Mouse (Mus musculus): ENCODE measurements around the gene Pde11a. TPM values are rescaled to one million over a fixed set of nuclear protein-coding genes. Genes with fewer than 3 reads are reported as not detected.
A peak's percentile ranks its signal among the peaks of the same experiment; 100 is the strongest.

Pde11a gene
- polyA plus RNA-seq, 1 experiment from 2014 or later = 0.57 TPM

DNA sequence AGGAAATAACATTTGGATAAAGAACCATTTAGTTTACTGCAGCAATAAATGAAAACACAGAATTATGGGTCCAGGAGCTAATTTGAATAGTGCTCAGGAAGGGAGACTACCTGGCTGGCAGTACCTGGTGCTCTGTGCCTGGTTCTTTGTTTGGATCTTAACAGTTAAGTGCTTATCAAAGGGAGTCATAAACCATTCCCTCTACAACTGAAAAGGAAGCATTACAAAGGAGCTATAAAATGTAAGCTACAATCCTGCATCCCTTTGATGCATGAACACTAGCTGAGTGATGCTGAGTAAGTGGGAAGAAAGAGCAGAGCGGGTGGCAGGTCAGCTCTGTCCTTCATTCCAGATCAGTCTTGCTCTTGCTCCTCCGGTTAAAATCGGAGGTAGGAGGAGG, 258.0 kb downstream of the Pde11a start:
- H3K36me3 ChIP-seq = no peaks in the 10 kb centered on the region
- H3K4me1 ChIP-seq (replicated peaks) = 0 out of 2 replicates have a peak, but pooled peaks cover 2% of the 10 kb centered on the region
- H3K27me3 ChIP-seq (replicated peaks) = no peaks in the 10 kb centered on the region
- H3K9ac ChIP-seq = no peak overlapping the region
- ATAC-seq = 0 out of 2 replicates have a peak, but pooled peaks have one; percentile 34
- H3K4me2 ChIP-seq (replicated peaks) = no peak overlapping the region
- 30% methylated on average over 3 of the region's 3 CpGs for WGBS
- no peak overlapping the region for H3K4me3 ChIP-seq (replicated peaks)
- H3K9me3 ChIP-seq = no peaks in the 10 kb centered on the region
- no peak overlapping the region for H3K27ac ChIP-seq

DNA sequence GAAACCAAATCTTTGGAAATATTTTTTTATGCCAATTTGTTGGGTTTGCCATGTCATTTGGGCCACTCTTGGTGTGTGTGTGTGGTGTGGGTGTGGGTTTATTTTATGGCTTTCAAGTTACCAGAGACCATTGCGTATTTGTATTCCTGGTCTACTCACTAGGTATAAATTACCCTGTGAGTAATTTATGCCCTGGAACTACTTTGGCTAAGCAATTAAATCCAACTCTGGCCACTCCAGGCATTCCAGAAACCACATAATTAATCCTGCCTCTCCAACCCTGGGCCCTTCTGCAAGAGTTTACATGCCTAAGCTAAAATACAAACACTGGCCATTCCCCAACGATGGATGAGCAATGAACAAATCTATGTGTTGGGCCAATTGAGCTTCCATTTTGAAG, 261.7 kb downstream of the Pde11a start:
- no peaks in the 10 kb centered on the region for H3K4me1 ChIP-seq (replicated peaks)
- H3K27ac ChIP-seq = no peak overlapping the region
- no peaks in the 10 kb centered on the region for H3K27me3 ChIP-seq (replicated peaks)
- no peak overlapping the region for H3K4me2 ChIP-seq (replicated peaks)
- H3K9me3 ChIP-seq = no peaks in the 10 kb centered on the region
- H3K9ac ChIP-seq = no peak overlapping the region
- 41% methylated on average over 2 of the region's 2 CpGs for WGBS
- ATAC-seq = no peak
- H3K4me3 ChIP-seq (replicated peaks) = no peak overlapping the region
- H3K36me3 ChIP-seq = no peaks in the 10 kb centered on the region

- H3K9ac ChIP-seq = no peak overlapping the region
- H3K9me3 ChIP-seq = no peaks in the 10 kb centered on the region
- no peak overlapping the region for H3K27ac ChIP-seq
- H3K4me3 ChIP-seq (replicated peaks) = no peak overlapping the region
- H3K4me2 ChIP-seq (replicated peaks) = no peak overlapping the region
- no peaks in the 10 kb centered on the region for H3K4me1 ChIP-seq (replicated peaks)
- no peaks in the 10 kb centered on the region for H3K27me3 ChIP-seq (replicated peaks)
- ATAC-seq = no peak
- no peaks in the 10 kb centered on the region for H3K36me3 ChIP-seq
- 70% methylated on average over 4 of the region's 4 CpGs for WGBS
Measured at GRCm38 (mm10) chr2:76076047-76076446, 262.5 kb downstream of the Pde11a start.

GRCm38 (mm10) chr2:76073079-76073478, 265.5 kb downstream of the Pde11a start:
- H3K27ac ChIP-seq = no peak overlapping the region
- H3K4me3 ChIP-seq (replicated peaks) = no peak overlapping the region
- no peaks in the 10 kb centered on the region for H3K36me3 ChIP-seq
- H3K9me3 ChIP-seq = no peaks in the 10 kb centered on the region
- H3K27me3 ChIP-seq (replicated peaks) = no peaks in the 10 kb centered on the region
- ATAC-seq = no peak
- no peak overlapping the region for H3K4me2 ChIP-seq (replicated peaks)
- H3K9ac ChIP-seq = no peak overlapping the region
- WGBS = 52% methylated on average over 6 of the region's 6 CpGs
- H3K4me1 ChIP-seq (replicated peaks) = peaks cover 4% of the 10 kb centered on the region; the same call in 1 of the 2 replicates

- 1% methylated on average over 19 of the region's 19 CpGs for WGBS
- H3K27ac ChIP-seq = peak overlapping the region; percentile 60
- peaks cover 5% of the 10 kb centered on the region; the same call in 1 of the 2 replicates for H3K4me1 ChIP-seq (replicated peaks)
- H3K36me3 ChIP-seq = no peaks in the 10 kb centered on the region
- ATAC-seq = peak; percentile 94
- peak overlapping the region; percentile 37 for H3K4me3 ChIP-seq (replicated peaks)
- H3K4me2 ChIP-seq (replicated peaks) = peak overlapping the region; percentile 61
- H3K9ac ChIP-seq = peak overlapping the region; percentile 8; the same call in 1 of the 2 replicates
- H3K9me3 ChIP-seq = no peaks in the 10 kb centered on the region
- no peaks in the 10 kb centered on the region for H3K27me3 ChIP-seq (replicated peaks)
Measured at GRCm38 (mm10) chr2:76070432-76071306, 267.9 kb downstream of the Pde11a start.

DNA sequence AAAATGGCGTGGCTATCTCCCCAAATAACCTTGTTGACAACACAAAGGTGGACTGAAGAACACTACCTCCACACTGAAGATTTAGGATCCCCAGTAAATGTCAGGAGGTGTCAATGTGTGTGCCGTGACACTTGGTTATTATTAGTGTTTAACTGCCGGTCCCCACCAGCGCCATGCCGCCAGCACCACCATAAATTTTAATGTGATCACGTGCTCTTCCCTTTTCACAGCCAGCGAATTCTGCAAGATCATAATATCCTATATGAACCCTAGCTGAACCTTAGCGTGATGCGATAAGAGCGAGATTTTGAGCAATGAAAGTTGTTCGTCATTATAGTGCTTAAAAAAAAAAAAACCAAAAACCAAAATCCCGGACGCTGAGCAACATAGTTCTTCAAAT, 269.3 kb downstream of the Pde11a start:
- Histone ChIP-seq H3K27me3 (replicated peaks) (no peaks in the 10 kb centered on the region), H3K4me1 (replicated peaks) (peaks cover 8% of the 10 kb centered on the region; the same call in 1 of the 2 replicates), H3K27ac (no peak overlapping the region), H3K9ac (no peak overlapping the region), H3K4me2 (replicated peaks) (peak overlapping the region; percentile 61), H3K4me3 (replicated peaks) (no peak overlapping the region), H3K36me3 (no peaks in the 10 kb centered on the region), H3K9me3 (no peaks in the 10 kb centered on the region)
- ATAC-seq = no peak
- WGBS = 22% methylated on average over 13 of the region's 13 CpGs

GRCm38 (mm10) chr2:76068155-76068554, 270.4 kb downstream of the Pde11a start:
- no peak overlapping the region for H3K4me3 ChIP-seq (replicated peaks)
- no peak overlapping the region for H3K9ac ChIP-seq
- H3K9me3 ChIP-seq = no peaks in the 10 kb centered on the region
- ATAC-seq = no peak
- no peak overlapping the region for H3K27ac ChIP-seq
- no peaks in the 10 kb centered on the region for H3K27me3 ChIP-seq (replicated peaks)
- H3K4me2 ChIP-seq (replicated peaks) = no peak overlapping the region
- peaks cover 8% of the 10 kb centered on the region; the same call in 1 of the 2 replicates for H3K4me1 ChIP-seq (replicated peaks)
- WGBS = 49% methylated on average over 10 of the region's 10 CpGs
- H3K36me3 ChIP-seq = no peaks in the 10 kb centered on the region

GRCm38 (mm10) chr2:76067144-76067543, 271.4 kb downstream of the Pde11a start:
- Histone ChIP-seq H3K9ac (no peak overlapping the region), H3K27ac (no peak overlapping the region)
- no peak for ATAC-seq

GRCm38 (mm10) chr2:76065292-76065691, 273.3 kb downstream of the Pde11a start:
- no peaks in the 10 kb centered on the region for H3K36me3 ChIP-seq
- WGBS = 31% methylated on average over 7 of the region's 7 CpGs

More at GRCm38 (mm10) chr2:76067144-76067543, 271.4 kb downstream of the Pde11a start:
- 70% methylated on average over 4 of the region's 4 CpGs for WGBS
- Histone ChIP-seq H3K36me3 (no peaks in the 10 kb centered on the region), H3K27me3 (replicated peaks) (0 out of 2 replicates have a peak, but pooled peaks cover 2% of the 10 kb centered on the region), H3K4me1 (replicated peaks) (peaks cover 8% of the 10 kb centered on the region; the same call in 1 of the 2 replicates), H3K4me2 (replicated peaks) (no peak overlapping the region), H3K4me3 (replicated peaks) (no peak overlapping the region), H3K9me3 (no peaks in the 10 kb centered on the region)

DNA sequence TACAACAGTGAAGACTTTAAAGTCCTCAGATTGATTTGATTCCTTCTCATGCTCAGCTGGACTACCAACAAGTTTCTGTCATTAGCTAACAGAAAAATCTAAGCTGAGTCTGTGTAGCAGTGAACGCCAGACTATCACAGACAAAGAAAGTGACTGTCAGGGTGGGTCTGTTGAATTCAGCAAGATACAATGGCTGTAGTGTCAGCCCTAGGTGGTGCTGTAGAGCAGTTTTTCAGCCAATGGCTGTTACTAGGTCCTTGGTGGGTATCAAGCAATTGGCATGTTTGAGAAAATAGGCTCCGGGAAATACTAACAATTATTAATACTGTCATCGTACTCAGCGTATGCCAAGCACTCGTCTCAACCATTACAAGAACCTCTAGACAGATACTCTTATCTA, 274.5 kb downstream of the Pde11a start:
- Histone ChIP-seq H3K4me1 (replicated peaks) (peaks cover 5% of the 10 kb centered on the region; the same call in 1 of the 2 replicates), H3K27me3 (replicated peaks) (0 out of 2 replicates have a peak, but pooled peaks cover 2% of the 10 kb centered on the region), H3K9me3 (no peaks in the 10 kb centered on the region), H3K27ac (no peak overlapping the region), H3K4me2 (replicated peaks) (no peak overlapping the region), H3K36me3 (no peaks in the 10 kb centered on the region), H3K4me3 (replicated peaks) (no peak overlapping the region), H3K9ac (no peak overlapping the region)
- no peak for ATAC-seq
- WGBS = 81% methylated on average over 5 of the region's 5 CpGs

More at GRCm38 (mm10) chr2:76065292-76065691, 273.3 kb downstream of the Pde11a start:
- Histone ChIP-seq H3K4me1 (replicated peaks) (peaks cover 8% of the 10 kb centered on the region; the same call in 1 of the 2 replicates), H3K27me3 (replicated peaks) (0 out of 2 replicates have a peak, but pooled peaks cover 2% of the 10 kb centered on the region), H3K4me2 (replicated peaks) (no peak overlapping the region), H3K9ac (no peak overlapping the region), H3K27ac (no peak overlapping the region), H3K4me3 (replicated peaks) (no peak overlapping the region), H3K9me3 (no peaks in the 10 kb centered on the region)
- ATAC-seq = no peak

DNA sequence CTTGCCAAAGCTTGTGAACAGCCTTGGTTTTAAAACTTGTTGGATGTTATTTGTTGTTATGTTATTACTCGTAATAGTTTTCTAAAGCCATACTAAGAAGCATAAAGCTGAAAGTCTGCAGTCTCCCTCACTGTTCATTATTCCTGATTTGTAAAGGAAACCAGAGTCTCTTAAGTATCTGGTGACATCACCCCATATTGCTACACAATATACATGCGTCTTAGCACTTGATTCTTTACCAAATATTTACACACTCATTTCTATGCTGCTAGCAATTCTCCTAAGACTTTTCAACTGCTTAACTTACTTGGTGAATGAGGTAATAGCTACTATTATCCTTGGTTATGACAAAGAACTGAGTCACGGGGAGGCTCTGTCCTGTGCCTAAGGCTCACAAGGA, 278.4 kb downstream of the Pde11a start:
- no peak overlapping the region for H3K9ac ChIP-seq
- 67% methylated on average over 3 of the region's 3 CpGs for WGBS

GRCm38 (mm10) chr2:76059595-76059994, 279.0 kb downstream of the Pde11a start:
- no peak overlapping the region for H3K9ac ChIP-seq
- H3K27ac ChIP-seq = no peak overlapping the region
- H3K9me3 ChIP-seq = no peaks in the 10 kb centered on the region
- H3K4me1 ChIP-seq (replicated peaks) = no peaks in the 10 kb centered on the region
- 53% methylated on average over 10 of the region's 10 CpGs for WGBS
- no peak overlapping the region for H3K4me2 ChIP-seq (replicated peaks)
- no peak overlapping the region for H3K4me3 ChIP-seq (replicated peaks)
- 0 out of 2 replicates have a peak, but pooled peaks cover 2% of the 10 kb centered on the region for H3K27me3 ChIP-seq (replicated peaks)
- no peaks in the 10 kb centered on the region for H3K36me3 ChIP-seq
- no peak for ATAC-seq

More for the DNA sequence above, 278.4 kb downstream of the Pde11a start:
- H3K9me3 ChIP-seq = no peaks in the 10 kb centered on the region
- no peak overlapping the region for H3K4me2 ChIP-seq (replicated peaks)
- H3K27ac ChIP-seq = no peak overlapping the region
- H3K4me3 ChIP-seq (replicated peaks) = no peak overlapping the region
- H3K4me1 ChIP-seq (replicated peaks) = no peaks in the 10 kb centered on the region
- H3K27me3 ChIP-seq (replicated peaks) = 0 out of 2 replicates have a peak, but pooled peaks cover 2% of the 10 kb centered on the region
- no peaks in the 10 kb centered on the region for H3K36me3 ChIP-seq
- no peak for ATAC-seq

All from intestine, embryonic 15.5 days (tissue).